Mouse (Mus musculus) midbrain, embryonic 10.5 days (tissue): ENCODE data around the gene Ubac2. TPM values are rescaled to one million over a fixed set of nuclear protein-coding genes. Genes with fewer than 3 reads are reported as not detected.
"Not testable (repeated sequence)": the region's sequence is repeated elsewhere in the genome, so short reads cannot be mapped to it uniquely, and the experiment has no call there.

Experiments used
- DNase-seq: peaks from one replicate; pipeline ENCODE4 v3.0.0-alpha.2; 2017; ENCODE audit warnings: low spot score
- H3K27ac ChIP-seq: fragments of 300-500 bp; sonication (generic); replicated peaks from 2 replicates; pipeline ENCODE4 v1.5.1; 2016; ENCODE audit warnings: mild to moderate bottlenecking
- H3K27me3 ChIP-seq: fragments of 300-500 bp; sonication (generic); 2 replicates; pipeline ENCODE4 v1.6.1; 2016; ENCODE audit warnings: low read depth, mild to moderate bottlenecking; ENCODE audit not compliant: poor library complexity, severe bottlenecking
- H3K36me3 ChIP-seq: fragments of 300-500 bp; sonication (generic); 2 replicates; pipeline ENCODE4 v1.6.1; 2016; ENCODE audit warnings: mild to moderate bottlenecking, moderate library complexity
- H3K4me1 ChIP-seq: fragments of 300-500 bp; sonication (generic); 2 replicates; pipeline ENCODE4 v1.6.1; 2016
- H3K4me3 ChIP-seq: fragments of 300-500 bp; sonication (generic); 2 replicates; pipeline ENCODE4 v1.5.1; 2016; ENCODE audit warnings: mild to moderate bottlenecking, moderate library complexity
- H3K9me3 ChIP-seq: fragments of 300-500 bp; sonication (generic); replicated peaks from 2 replicates; pipeline ENCODE4 v1.6.1; 2016; ENCODE audit warnings: mild to moderate bottlenecking
- WGBS: fragments of 180-500 bp; shearing (Covaris S2); methylation state at CpG from one replicate; pipeline ENCODE4 v1.1.7; 2016; 5-methylcytosine and 5-hydroxymethylcytosine counted together
- polyA plus RNA-seq: library from polyadenylated mRNA; unstranded; fragments of >200 nt; fragmentation: Nextera tagmentation; extraction: Ambion mirVana; gene quantifications from 2 replicates; pipeline ENCODE4 v1.2.1, GENCODE M21; 2016

The Ubac2 gene
- polyA plus RNA-seq, 1 experiment from 2014 or later: 78.3 TPM

GRCm38 (mm10) chr14:121873646-121874045, 4.8 kb upstream of the Ubac2 start:
- DNase-seq: no peak
- H3K27ac ChIP-seq: no peak overlapping the region
- H3K4me3 ChIP-seq: no peak overlapping the region
- H3K36me3 ChIP-seq: no peaks in the 10 kb centered on the region
- H3K4me1 ChIP-seq: peaks cover 6% of the 10 kb centered on the region
- no peaks in the 10 kb centered on the region for H3K9me3 ChIP-seq
- no peaks in the 10 kb centered on the region for H3K27me3 ChIP-seq
- 86% methylated on average over 4 of the region's 4 CpGs for WGBS

- not testable (repeated sequence) for H3K4me3 ChIP-seq, DNase-seq, H3K9me3 ChIP-seq, H3K27ac ChIP-seq, H3K36me3 ChIP-seq, H3K27me3 ChIP-seq
- WGBS: 77% methylated on average over 2 of the region's 2 CpGs
- H3K4me1 ChIP-seq: peaks cover 27% of the 10 kb centered on the region
These were observed 2.2 kb upstream of the Ubac2 start for GRCm38 (mm10) chr14:121876190-121876589.

GRCm38 (mm10) chr14:121876860-121877259, 1.6 kb upstream of the Ubac2 start:
- Histone ChIP-seq H3K27me3 (no peaks in the 10 kb centered on the region), H3K4me1 (peaks cover 28% of the 10 kb centered on the region), H3K9me3 (no peaks in the 10 kb centered on the region), H3K36me3 (no peaks in the 10 kb centered on the region), H3K27ac (no peak overlapping the region), H3K4me3 (no peak overlapping the region)
- no peak for DNase-seq
- 92% methylated on average over 2 of the region's 2 CpGs for WGBS

GRCm38 (mm10) chr14:121877640-121878039, 780 bp upstream of the Ubac2 start:
- Histone ChIP-seq H3K36me3 (no peaks in the 10 kb centered on the region), H3K27ac (peak overlapping the region; percentile 95), H3K9me3 (no peaks in the 10 kb centered on the region), H3K4me1 (peaks cover 28% of the 10 kb centered on the region), H3K4me3 (peak overlapping the region; percentile 98), H3K27me3 (no peaks in the 10 kb centered on the region)
- 27% methylated on average over 8 of the region's 8 CpGs for WGBS
- DNase-seq: no peak

GRCm38 (mm10) chr14:121878859-121879206, 413 bp downstream of the Ubac2 start:
- Histone ChIP-seq H3K36me3 (no peaks in the 10 kb centered on the region), H3K9me3 (no peaks in the 10 kb centered on the region), H3K27ac (peak overlapping the region; percentile 95), H3K27me3 (no peaks in the 10 kb centered on the region), H3K4me3 (peak overlapping the region; percentile 98), H3K4me1 (peaks cover 28% of the 10 kb centered on the region)
- DNase-seq: no peak
- under 1% methylated on average over 27 of the region's 27 CpGs for WGBS

DNA sequence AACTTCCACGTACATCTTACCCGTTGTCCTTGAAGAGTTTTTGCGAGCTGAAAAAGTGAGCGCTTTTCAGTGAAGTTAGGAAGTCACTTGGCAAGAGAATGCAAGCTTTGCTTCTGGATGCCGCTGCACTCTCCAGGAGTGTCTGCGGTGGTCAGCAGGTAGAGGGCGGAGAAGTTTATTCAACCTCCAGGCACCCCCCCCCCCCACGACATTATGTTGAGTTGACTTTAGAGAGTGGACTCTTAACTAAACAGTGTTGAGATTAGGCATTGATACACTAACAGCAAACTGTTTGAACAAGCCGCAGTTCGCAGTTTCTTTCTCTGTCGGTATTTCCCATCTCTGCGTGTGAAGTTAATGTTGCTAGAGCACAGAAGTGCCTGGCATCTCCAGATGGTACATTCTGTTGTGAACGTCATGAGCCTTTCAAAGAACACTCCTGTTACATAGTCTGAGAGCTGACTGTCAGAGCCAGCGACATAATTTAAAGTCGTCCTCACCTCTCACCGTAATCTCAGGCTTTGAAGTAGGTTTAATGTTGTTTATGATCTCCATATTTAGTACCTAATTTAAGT, 933 bp downstream of the Ubac2 start:
- no peak for DNase-seq
- Histone ChIP-seq H3K9me3 (no peaks in the 10 kb centered on the region), H3K4me3 (peak overlapping the region; percentile 98), H3K4me1 (peaks cover 28% of the 10 kb centered on the region), H3K27ac (peak overlapping the region; percentile 95), H3K36me3 (no peaks in the 10 kb centered on the region), H3K27me3 (no peaks in the 10 kb centered on the region)
- WGBS: 25% methylated on average over 16 of the region's 16 CpGs

- Histone ChIP-seq H3K27ac (no peak overlapping the region), H3K36me3 (peaks cover 17% of the 10 kb centered on the region), H3K27me3 (no peaks in the 10 kb centered on the region), H3K9me3 (no peaks in the 10 kb centered on the region), H3K4me1 (peaks cover 28% of the 10 kb centered on the region), H3K4me3 (no peak overlapping the region)
- WGBS: 90% methylated on average over 7 of the region's 7 CpGs
- DNase-seq: no peak
These were observed 2.8 kb downstream of the Ubac2 start for GRCm38 (mm10) chr14:121881211-121881610.

GRCm38 (mm10) chr14:121884150-121884797, 5.9 kb downstream of the Ubac2 start:
- Histone ChIP-seq H3K27me3 (no peaks in the 10 kb centered on the region), H3K36me3 (peaks cover 26% of the 10 kb centered on the region), H3K4me3 (no peak overlapping the region), H3K27ac (no peak overlapping the region), H3K4me1 (peaks cover 17% of the 10 kb centered on the region), H3K9me3 (no peaks in the 10 kb centered on the region)
- WGBS: 85% methylated on average over 6 of the region's 6 CpGs
- DNase-seq: no peak

DNA sequence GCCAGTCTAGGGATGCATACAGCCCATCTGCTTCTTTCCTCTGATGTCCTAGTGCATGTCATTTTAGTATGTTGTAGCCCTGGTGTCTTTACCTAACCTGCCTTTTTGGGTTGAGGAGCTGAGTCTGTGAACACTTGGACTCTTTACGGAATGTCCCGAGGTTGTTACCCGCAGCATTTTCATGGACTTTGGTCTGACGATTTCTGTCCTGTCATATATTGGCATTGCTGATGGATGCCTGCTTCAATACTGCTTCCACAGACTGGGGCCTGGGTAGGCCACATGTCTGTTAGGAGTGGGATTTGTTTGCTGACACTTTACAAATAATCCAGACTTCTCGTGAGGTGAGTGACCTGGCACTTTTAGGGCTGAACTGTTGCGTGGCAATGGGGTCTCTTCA, 15.3 kb downstream of the Ubac2 start:
- H3K4me1 ChIP-seq: 0 out of 2 replicates have a peak, but pooled peaks cover 4% of the 10 kb centered on the region
- H3K36me3 ChIP-seq: peaks cover 15% of the 10 kb centered on the region
- H3K4me3 ChIP-seq: no peak overlapping the region
- WGBS: 91% methylated on average over 6 of the region's 6 CpGs
- no peaks in the 10 kb centered on the region for H3K27me3 ChIP-seq
- H3K27ac ChIP-seq: no peak overlapping the region
- H3K9me3 ChIP-seq: no peaks in the 10 kb centered on the region
- DNase-seq: no peak

- WGBS: 75% methylated on average over 5 of the region's 5 CpGs
- H3K27me3 ChIP-seq: no peaks in the 10 kb centered on the region
- no peaks in the 10 kb centered on the region for H3K9me3 ChIP-seq
- no peak overlapping the region for H3K4me3 ChIP-seq
- H3K27ac ChIP-seq: no peak overlapping the region
- DNase-seq: no peak
- peaks cover 11% of the 10 kb centered on the region for H3K36me3 ChIP-seq
- H3K4me1 ChIP-seq: 0 out of 2 replicates have a peak, but pooled peaks cover 4% of the 10 kb centered on the region
These were observed 16.2 kb downstream of the Ubac2 start for GRCm38 (mm10) chr14:121894511-121895135.

- Histone ChIP-seq H3K4me1 (0 out of 2 replicates have a peak, but pooled peaks cover 4% of the 10 kb centered on the region), H3K27ac (no peak overlapping the region), H3K9me3 (no peaks in the 10 kb centered on the region), H3K4me3 (no peak overlapping the region), H3K36me3 (peaks cover 6% of the 10 kb centered on the region), H3K27me3 (no peaks in the 10 kb centered on the region)
- no peak for DNase-seq
- WGBS: 93% methylated on average over 4 of the region's 4 CpGs
These were observed 16.9 kb downstream of the Ubac2 start for GRCm38 (mm10) chr14:121895316-121895715.

- no peak for DNase-seq
- Histone ChIP-seq H3K27ac (no peak overlapping the region), H3K27me3 (no peaks in the 10 kb centered on the region), H3K9me3 (no peaks in the 10 kb centered on the region), H3K4me3 (no peak overlapping the region), H3K36me3 (0 out of 2 replicates have a peak, but pooled peaks cover under 1% of the 10 kb centered on the region), H3K4me1 (0 out of 2 replicates have a peak, but pooled peaks cover 4% of the 10 kb centered on the region)
- WGBS: 85% methylated on average over 6 of the region's 6 CpGs
These were observed 18.0 kb downstream of the Ubac2 start for GRCm38 (mm10) chr14:121896126-121897090.
